Mouse (Mus musculus) bone marrow macrophage, adult 2 months (primary cell): Measurements from ENCODE around the gene Gm49321. TPM values are rescaled to one million over a fixed set of nuclear protein-coding genes. Genes with fewer than 3 reads are reported as not detected.

Experiments used
- H3K27ac ChIP-seq: 2 replicates; pipeline ENCODE4 v1.5.1; 2012; ENCODE audit warnings: low read depth, low read length; ENCODE audit not compliant: insufficient read depth
- H3K4me1 ChIP-seq: 2 replicates; pipeline ENCODE4 v1.6.1; 2012; ENCODE audit warnings: low read length; ENCODE audit not compliant: control insufficient read depth, insufficient read depth
- H3K4me3 ChIP-seq: 2 replicates; pipeline ENCODE4 v1.5.1; 2012; ENCODE audit warnings: mild to moderate bottlenecking, low read length, moderate library complexity; ENCODE audit not compliant: insufficient read depth
- CTCF ChIP-seq: IDR thresholded peaks from 2 replicates; pipeline ENCODE4 v1.5.1; 2012; ENCODE audit warnings: low read depth, mild to moderate bottlenecking, low read length, moderate library complexity
- POLR2A ChIP-seq: IDR thresholded peaks from 2 replicates; pipeline ENCODE4 v1.6.1; 2012; ENCODE audit warnings: mild to moderate bottlenecking, low read depth, low read length, borderline replicate concordance
- polyA plus RNA-seq: library from polyadenylated mRNA; stranded (reverse); fragments of >200 nt; gene quantifications from 2 replicates; pipeline ENCODE4 v1.2.4, GENCODE M21; 2012; ENCODE audit not compliant: missing spikeins, insufficient read depth, insufficient read length

The Gm49321 gene
- polyA plus RNA-seq, 1 experiment: 6.1 TPM

GRCm38 (mm10) chr12:73939542-73939941 is 2.1 kb downstream of the Gm49321 start:
- H3K4me1 ChIP-seq: no peaks in the 10 kb centered on the region
- H3K4me3 ChIP-seq: no peak overlapping the region
- no peak for TF ChIP-seq POLR2A
- TF ChIP-seq CTCF: no peak
- H3K27ac ChIP-seq: no peak overlapping the region

- Histone ChIP-seq H3K27ac (no peak overlapping the region), H3K4me1 (peaks cover 3% of the 10 kb centered on the region), H3K4me3 (no peak overlapping the region)
- TF ChIP-seq POLR2A: no peak
- no peak for TF ChIP-seq CTCF
These were observed 11.0 kb downstream of the Gm49321 start for GRCm38 (mm10) chr12:73948415-73948814.

GRCm38 (mm10) chr12:73949318-73950058 is 12.0 kb downstream of the Gm49321 start:
- H3K27ac ChIP-seq: no peak overlapping the region
- TF ChIP-seq CTCF (no peak), POLR2A (no peak)
- H3K4me1 ChIP-seq: peaks cover 4% of the 10 kb centered on the region
- no peak overlapping the region for H3K4me3 ChIP-seq

GRCm38 (mm10) chr12:73952879-73953278 is 15.4 kb downstream of the Gm49321 start:
- no peak for TF ChIP-seq CTCF
- TF ChIP-seq POLR2A: no peak
- Histone ChIP-seq H3K27ac (no peak overlapping the region), H3K4me1 (peaks cover 11% of the 10 kb centered on the region), H3K4me3 (no peak overlapping the region)

GRCm38 (mm10) chr12:73953420-73954186 is 16.1 kb downstream of the Gm49321 start:
- H3K27ac ChIP-seq: no peak overlapping the region
- no peak overlapping the region for H3K4me3 ChIP-seq
- TF ChIP-seq CTCF (no peak), POLR2A (no peak)
- H3K4me1 ChIP-seq: peaks cover 11% of the 10 kb centered on the region

GRCm38 (mm10) chr12:73954785-73955184 is 17.3 kb downstream of the Gm49321 start:
- TF ChIP-seq CTCF: no peak
- no peak for TF ChIP-seq POLR2A
- peaks cover 11% of the 10 kb centered on the region for H3K4me1 ChIP-seq
- no peak overlapping the region for H3K4me3 ChIP-seq
- H3K27ac ChIP-seq: no peak overlapping the region

GRCm38 (mm10) chr12:73957676-73958075 is 20.2 kb downstream of the Gm49321 start:
- H3K4me1 ChIP-seq: peaks cover 11% of the 10 kb centered on the region
- no peak overlapping the region for H3K27ac ChIP-seq
- TF ChIP-seq CTCF: no peak
- no peak for TF ChIP-seq POLR2A
- no peak overlapping the region for H3K4me3 ChIP-seq

- Histone ChIP-seq H3K4me1 (peaks cover 16% of the 10 kb centered on the region), H3K4me3 (no peak overlapping the region), H3K27ac (no peak overlapping the region)
- no peak for TF ChIP-seq POLR2A
- TF ChIP-seq CTCF: no peak
These were observed 21.4 kb downstream of the Gm49321 start for GRCm38 (mm10) chr12:73958830-73959229.

GRCm38 (mm10) chr12:73964291-73965281 is 27.1 kb downstream of the Gm49321 start, which contains the start of gene Snapc1:
TSS of gene Snapc1 (plus strand) at chr12:73964481.
- Histone ChIP-seq H3K27ac (peak within 1 kb of the TSS; percentile 75), H3K4me1 (peaks cover 9% of the 10 kb centered on the region)
- TF ChIP-seq POLR2A (no peak), CTCF (no peak)

More at GRCm38 (mm10) chr12:73964291-73965281, 27.1 kb downstream of the Gm49321 start, which contains the start of gene Snapc1:
- H3K4me3 ChIP-seq: peak within 1 kb of the TSS; percentile 95
